Mouse (Mus musculus): ENCODE measurements at regions not wholly inside any gene's neighbourhood (a gene's known extent, or its start where the extent isn't known, plus 50 kb on each side); places are given as distances from the start of the nearest gene placed in this dataset.

GRCm38 (mm10) chr8:126232521-126232920, 65.8 kb upstream of the Slc35f3 start:
- Histone ChIP-seq H3K9me3 (no peaks in the 10 kb centered on the region), H3K36me3 (no peaks in the 10 kb centered on the region), H3K4me3 (no peak overlapping the region), H3K4me1 (no peaks in the 10 kb centered on the region), H3K27me3 (ENCODE audit: insufficient read depth, poor library complexity, severe bottlenecking) (no peaks in the 10 kb centered on the region), H3K27ac (no peak overlapping the region)
- WGBS, result 71% methylated on average over 7 of the region's 7 CpGs
- no peak for DNase-seq (ENCODE audit: low spot score)

- no peak for DNase-seq (ENCODE audit: low spot score)
- H3K27ac ChIP-seq, result no peak overlapping the region
- H3K27me3 ChIP-seq (ENCODE audit: insufficient read depth, poor library complexity, severe bottlenecking), result no peaks in the 10 kb centered on the region
- no peaks in the 10 kb centered on the region for H3K4me1 ChIP-seq
- no peaks in the 10 kb centered on the region for H3K9me3 ChIP-seq
- no peaks in the 10 kb centered on the region for H3K36me3 ChIP-seq
- H3K4me3 ChIP-seq, result no peak overlapping the region
Observed at GRCm38 (mm10) chr8:126239684-126240083, 58.7 kb upstream of the Slc35f3 start.

- no peak for DNase-seq (ENCODE audit: low spot score)
- H3K36me3 ChIP-seq, result no peaks in the 10 kb centered on the region
- H3K4me1 ChIP-seq, result no peaks in the 10 kb centered on the region
- H3K9me3 ChIP-seq, result no peaks in the 10 kb centered on the region
- 47% methylated on average over 4 of the region's 4 CpGs for WGBS
- no peak overlapping the region for H3K4me3 ChIP-seq
- no peaks in the 10 kb centered on the region; the same call in 1 of the 2 replicates for H3K27me3 ChIP-seq (ENCODE audit: insufficient read depth, poor library complexity, severe bottlenecking)
- H3K27ac ChIP-seq, result no peak overlapping the region
Observed at GRCm38 (mm10) chr8:126244321-126244720, 54.0 kb upstream of the Slc35f3 start.

All from heart, embryonic 10.5 days (tissue).